Mouse (Mus musculus): ENCODE results near the gene Ubqln1. TPM values are rescaled to one million over a fixed set of nuclear protein-coding genes. Genes with fewer than 3 reads are reported as not detected.

Gene Ubqln1
- polyA plus RNA-seq, 1 experiment, result 161 TPM

GRCm38 (mm10) chr13:58204986-58205385 is 10.5 kb downstream of the Ubqln1 start:
- no peak overlapping the region for H3K4me3 ChIP-seq (ENCODE audit: control insufficient read depth, insufficient read depth, low read length)
- peaks cover 10% of the 10 kb centered on the region for H3K4me1 ChIP-seq (replicated peaks; ENCODE audit: control insufficient read depth, insufficient read depth, low read length)
- H3K36me3 ChIP-seq (ENCODE audit: control insufficient read depth, insufficient read depth, low read length), result no peaks in the 10 kb centered on the region
- H3K27me3 ChIP-seq (ENCODE audit: control insufficient read depth, insufficient read depth, low read length), result no peaks in the 10 kb centered on the region
- no peak for DNase-seq
- WGBS, result 19% methylated on average over 4 of the region's 4 CpGs
- no peak overlapping the region for H3K27ac ChIP-seq (ENCODE audit: control insufficient read depth, insufficient read depth, low read length)
- no peak for TF ChIP-seq CTCF (IDR thresholded peaks at IDR 0.05; ENCODE audit: borderline replicate concordance, control insufficient read depth, extremely low read depth, insufficient read depth, low read length, poor library complexity)
- TF ChIP-seq POLR2A (IDR thresholded peaks at IDR 0.05; ENCODE audit: control insufficient read depth, extremely low read depth, insufficient read depth, low read length, poor library complexity), result no peak

GRCm38 (mm10) chr13:58204202-58204601 is 11.3 kb downstream of the Ubqln1 start:
- TF ChIP-seq POLR2A (IDR thresholded peaks at IDR 0.05; ENCODE audit: control insufficient read depth, extremely low read depth, insufficient read depth, low read length, poor library complexity), result no peak
- Histone ChIP-seq H3K27me3 (ENCODE audit: control insufficient read depth, insufficient read depth, low read length) (no peaks in the 10 kb centered on the region), H3K27ac (ENCODE audit: control insufficient read depth, insufficient read depth, low read length) (no peak overlapping the region), H3K4me1 (replicated peaks; ENCODE audit: control insufficient read depth, insufficient read depth, low read length) (peaks cover 10% of the 10 kb centered on the region), H3K4me3 (ENCODE audit: control insufficient read depth, insufficient read depth, low read length) (no peak overlapping the region), H3K36me3 (ENCODE audit: control insufficient read depth, insufficient read depth, low read length) (no peaks in the 10 kb centered on the region)
- WGBS, result 96% methylated on average over 3 of the region's 3 CpGs
- DNase-seq, result no peak

GRCm38 (mm10) chr13:58202903-58203302 is 12.6 kb downstream of the Ubqln1 start:
- Histone ChIP-seq H3K4me3 (ENCODE audit: control insufficient read depth, insufficient read depth, low read length) (no peak overlapping the region), H3K27ac (ENCODE audit: control insufficient read depth, insufficient read depth, low read length) (no peak overlapping the region), H3K27me3 (ENCODE audit: control insufficient read depth, insufficient read depth, low read length) (no peaks in the 10 kb centered on the region), H3K36me3 (ENCODE audit: control insufficient read depth, insufficient read depth, low read length) (no peaks in the 10 kb centered on the region), H3K4me1 (replicated peaks; ENCODE audit: control insufficient read depth, insufficient read depth, low read length) (peaks cover 13% of the 10 kb centered on the region)
- TF ChIP-seq CTCF (IDR thresholded peaks at IDR 0.05; ENCODE audit: borderline replicate concordance, control insufficient read depth, extremely low read depth, insufficient read depth, low read length, poor library complexity), result no peak
- no peak for TF ChIP-seq POLR2A (IDR thresholded peaks at IDR 0.05; ENCODE audit: control insufficient read depth, extremely low read depth, insufficient read depth, low read length, poor library complexity)
- WGBS, result 79% methylated on average over 1 of the region's 1 CpGs
- DNase-seq, result no peak

DNA sequence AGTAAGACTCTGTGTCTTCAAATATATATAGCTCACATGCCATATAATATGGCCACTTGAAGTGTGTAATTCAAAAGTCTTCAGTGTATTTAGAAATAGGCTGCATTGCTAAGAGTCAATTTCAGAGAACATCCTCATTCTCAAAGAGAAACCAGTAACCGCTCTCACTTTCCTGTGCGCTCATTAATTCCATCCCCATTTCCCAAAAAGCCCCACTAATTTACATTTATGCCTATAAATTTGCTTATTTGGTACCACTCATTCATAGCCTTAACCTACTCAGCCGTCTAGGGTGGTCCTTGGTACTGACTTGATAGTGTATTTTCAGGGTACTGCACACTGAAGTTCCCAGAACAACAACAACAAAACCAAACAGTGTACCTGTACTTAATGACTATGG is 13.5 kb downstream of the Ubqln1 start:
- Histone ChIP-seq H3K36me3 (ENCODE audit: control insufficient read depth, insufficient read depth, low read length) (no peaks in the 10 kb centered on the region), H3K4me3 (ENCODE audit: control insufficient read depth, insufficient read depth, low read length) (no peak overlapping the region), H3K4me1 (replicated peaks; ENCODE audit: control insufficient read depth, insufficient read depth, low read length) (peaks cover 16% of the 10 kb centered on the region), H3K27ac (ENCODE audit: control insufficient read depth, insufficient read depth, low read length) (no peak overlapping the region), H3K27me3 (ENCODE audit: control insufficient read depth, insufficient read depth, low read length) (no peaks in the 10 kb centered on the region)
- TF ChIP-seq POLR2A (IDR thresholded peaks at IDR 0.05; ENCODE audit: control insufficient read depth, extremely low read depth, insufficient read depth, low read length, poor library complexity) (no peak), CTCF (IDR thresholded peaks at IDR 0.05; ENCODE audit: borderline replicate concordance, control insufficient read depth, extremely low read depth, insufficient read depth, low read length, poor library complexity) (no peak)
- no peak for DNase-seq
- WGBS, result 97% methylated on average over 3 of the region's 3 CpGs

DNA sequence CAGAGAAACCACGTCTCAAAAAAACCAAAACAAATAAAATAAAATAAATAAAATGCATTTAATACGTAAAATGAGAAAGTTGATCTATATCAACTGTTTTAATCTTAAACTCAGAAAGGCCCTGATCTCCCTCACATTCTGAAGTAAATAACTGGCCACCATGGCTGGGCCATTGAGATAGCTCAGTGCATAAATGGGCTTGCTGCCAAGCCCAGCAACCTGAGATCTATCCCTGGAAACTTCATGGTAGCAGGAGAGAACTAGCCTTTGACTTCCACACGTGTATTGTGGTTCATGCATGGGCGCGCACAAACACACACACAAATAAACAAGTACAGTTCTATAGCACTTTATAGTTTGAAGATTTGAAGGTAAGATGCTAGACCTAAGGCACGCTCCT is 14.1 kb downstream of the Ubqln1 start:
- H3K27me3 ChIP-seq (ENCODE audit: control insufficient read depth, insufficient read depth, low read length), result no peaks in the 10 kb centered on the region
- H3K36me3 ChIP-seq (ENCODE audit: control insufficient read depth, insufficient read depth, low read length), result peaks cover under 1% of the 10 kb centered on the region
- TF ChIP-seq CTCF (IDR thresholded peaks at IDR 0.05; ENCODE audit: borderline replicate concordance, control insufficient read depth, extremely low read depth, insufficient read depth, low read length, poor library complexity) (no peak), POLR2A (IDR thresholded peaks at IDR 0.05; ENCODE audit: control insufficient read depth, extremely low read depth, insufficient read depth, low read length, poor library complexity) (no peak)
- peaks cover 13% of the 10 kb centered on the region for H3K4me1 ChIP-seq (replicated peaks; ENCODE audit: control insufficient read depth, insufficient read depth, low read length)
- no peak overlapping the region for H3K27ac ChIP-seq (ENCODE audit: control insufficient read depth, insufficient read depth, low read length)
- WGBS, result 94% methylated on average over 6 of the region's 6 CpGs
- no peak for DNase-seq
- no peak overlapping the region for H3K4me3 ChIP-seq (ENCODE audit: control insufficient read depth, insufficient read depth, low read length)

DNA sequence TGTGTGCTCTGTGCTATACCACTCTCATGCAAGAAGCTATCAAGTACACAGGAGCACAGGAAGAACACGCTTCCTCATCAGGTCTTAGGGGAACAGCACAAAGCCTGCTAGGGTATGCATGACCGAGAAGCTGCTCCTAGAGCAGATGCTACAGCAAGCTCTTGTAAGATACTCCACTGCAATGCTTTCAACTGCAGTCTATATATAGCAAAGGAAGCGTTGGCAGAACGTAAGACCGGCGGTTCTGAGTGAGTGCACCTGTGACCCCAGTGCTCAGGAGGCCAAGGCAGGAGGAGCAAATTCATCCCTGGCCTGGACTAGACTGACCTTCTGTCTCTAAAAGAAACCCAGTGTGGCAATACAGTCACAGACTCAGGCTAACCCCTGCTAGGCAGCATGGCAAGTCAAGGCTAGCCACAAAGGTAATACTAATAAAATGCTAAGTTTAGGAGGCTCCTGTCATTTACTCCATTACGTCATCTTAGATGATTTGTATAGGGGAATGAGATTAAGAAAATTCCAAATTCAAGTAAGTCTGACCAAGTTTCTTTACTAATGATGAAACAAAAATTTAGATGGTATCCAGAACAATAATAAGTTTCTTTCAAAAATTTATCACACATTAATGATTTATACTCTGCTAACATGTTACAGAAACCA is 17.3 kb downstream of the Ubqln1 start:
- Histone ChIP-seq H3K27ac (ENCODE audit: control insufficient read depth, insufficient read depth, low read length) (peak overlapping the region; percentile 81), H3K36me3 (ENCODE audit: control insufficient read depth, insufficient read depth, low read length) (peaks cover 19% of the 10 kb centered on the region), H3K4me3 (ENCODE audit: control insufficient read depth, insufficient read depth, low read length) (no peak overlapping the region), H3K4me1 (replicated peaks; ENCODE audit: control insufficient read depth, insufficient read depth, low read length) (peaks cover 9% of the 10 kb centered on the region), H3K27me3 (ENCODE audit: control insufficient read depth, insufficient read depth, low read length) (no peaks in the 10 kb centered on the region)
- no peak for TF ChIP-seq POLR2A (IDR thresholded peaks at IDR 0.05; ENCODE audit: control insufficient read depth, extremely low read depth, insufficient read depth, low read length, poor library complexity)
- TF ChIP-seq CTCF (IDR thresholded peaks at IDR 0.05; ENCODE audit: borderline replicate concordance, control insufficient read depth, extremely low read depth, insufficient read depth, low read length, poor library complexity), result no peak
- 44% methylated on average over 7 of the region's 7 CpGs for WGBS
- no peak for DNase-seq

DNA sequence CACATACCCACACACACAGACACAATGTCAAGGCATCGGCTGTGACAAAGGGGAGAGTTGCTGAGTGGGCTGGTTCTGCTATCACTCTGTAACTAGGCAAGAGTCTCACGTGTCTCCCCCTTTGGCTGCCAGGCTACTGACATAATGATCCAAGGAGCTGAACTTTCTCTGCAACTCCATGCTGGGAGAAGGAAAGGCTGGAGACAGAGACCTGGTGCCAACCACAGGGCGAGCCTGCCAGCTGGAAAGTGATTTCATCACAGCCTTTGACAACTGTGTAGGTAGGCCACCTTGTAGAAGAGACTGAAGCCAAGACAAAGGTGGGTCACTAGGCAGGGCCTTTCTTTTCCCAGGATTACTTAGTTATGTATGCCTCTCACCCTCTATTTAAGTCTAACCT is 18.2 kb downstream of the Ubqln1 start:
- Histone ChIP-seq H3K27ac (ENCODE audit: control insufficient read depth, insufficient read depth, low read length) (peak overlapping the region; percentile 76), H3K4me1 (replicated peaks; ENCODE audit: control insufficient read depth, insufficient read depth, low read length) (peaks cover 6% of the 10 kb centered on the region), H3K4me3 (ENCODE audit: control insufficient read depth, insufficient read depth, low read length) (no peak overlapping the region), H3K27me3 (ENCODE audit: control insufficient read depth, insufficient read depth, low read length) (no peaks in the 10 kb centered on the region), H3K36me3 (ENCODE audit: control insufficient read depth, insufficient read depth, low read length) (peaks cover 22% of the 10 kb centered on the region)
- DNase-seq, result no peak
- 88% methylated on average over 3 of the region's 3 CpGs for WGBS
- TF ChIP-seq POLR2A (IDR thresholded peaks at IDR 0.05; ENCODE audit: control insufficient read depth, extremely low read depth, insufficient read depth, low read length, poor library complexity), result no peak
- TF ChIP-seq CTCF (IDR thresholded peaks at IDR 0.05; ENCODE audit: borderline replicate concordance, control insufficient read depth, extremely low read depth, insufficient read depth, low read length, poor library complexity), result no peak
